Mouse (Mus musculus): ENCODE results near the gene Trp53. TPM values are rescaled to one million over a fixed set of nuclear protein-coding genes. Genes with fewer than 3 reads are reported as not detected.

Gene Trp53
- total and polyA plus RNA-seq, 3 experiments, result 76.4 to 212 TPM; not detected in 1

DNA sequence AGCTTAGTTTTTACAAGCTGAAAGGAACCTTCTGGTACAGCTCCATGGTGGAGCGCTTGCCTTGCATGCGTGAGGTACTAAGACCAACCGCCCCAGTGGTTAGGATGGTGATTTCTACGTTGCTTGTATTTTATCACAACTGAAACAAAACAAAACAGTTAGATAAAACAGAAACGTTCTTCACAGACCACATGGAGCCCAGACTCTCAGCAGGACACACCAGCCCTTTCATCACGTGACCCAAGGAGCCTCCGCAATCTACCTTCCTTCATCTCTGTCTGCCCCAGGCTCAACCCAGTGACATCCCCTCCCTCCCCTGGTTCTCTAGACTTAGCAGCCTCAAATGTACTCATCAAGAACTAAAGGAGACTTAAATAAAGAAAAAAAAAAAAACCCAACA is 29.3 kb downstream of the Trp53 start:
- peaks cover 24 to 41% of the 10 kb centered on the region in 2 experiments for H3K4me1 ChIP-seq (ENCODE audit: control insufficient read depth in 1 of 2, insufficient read depth in 2 of 2, low read length in 2 of 2)
- TF ChIP-seq ZKSCAN1 (IDR thresholded peaks at IDR 0.05; ENCODE audit: low read depth, low read length), result no peak
- TF ChIP-seq TAL1 (IDR thresholded peaks at IDR 0.05; ENCODE audit: low read length), result no peak
- peak; percentile 89 for TF ChIP-seq GATA1 (IDR thresholded peaks at IDR 0.05; ENCODE audit: low read depth, low read length)
- TF ChIP-seq E2F4 (IDR thresholded peaks at IDR 0.05; ENCODE audit: borderline replicate concordance, low read depth, low read length), result no peak
- peak; percentile 95 for TF ChIP-seq ETS1 (IDR thresholded peaks at IDR 0.05; ENCODE audit: low read depth, low read length)
- no peak for TF ChIP-seq SMC3 (IDR thresholded peaks at IDR 0.05; ENCODE audit: low read depth, low read length)
- TF ChIP-seq TCF12 (IDR thresholded peaks at IDR 0.05; ENCODE audit: low read depth, low read length), result peak; percentile 86
- TF ChIP-seq CTCF (IDR thresholded peaks at IDR 0.05 in 2 of 3, conservative IDR thresholded peaks at IDR 0.05 in 1 of 3; ENCODE audit: control insufficient read depth in 1 of 3, insufficient read depth in 1 of 3, low read depth in 2 of 3, low read length in 3 of 3, poor library complexity in 1 of 3, severe bottlenecking in 1 of 3), result no peak
- TF ChIP-seq MYB (IDR thresholded peaks at IDR 0.05; ENCODE audit: low read depth, low read length), result peak; percentile 99
- peak; percentile 96 for TF ChIP-seq MXI1 (IDR thresholded peaks at IDR 0.05; ENCODE audit: low read depth, low read length)
- peak; percentile 97 for TF ChIP-seq BHLHE40 (IDR thresholded peaks at IDR 0.05; ENCODE audit: borderline replicate concordance, low read depth, low read length)
- peak; percentile 66 for TF ChIP-seq RCOR1 (IDR thresholded peaks at IDR 0.05; ENCODE audit: low read depth, low read length)
- TF ChIP-seq USF2 (IDR thresholded peaks at IDR 0.05; ENCODE audit: borderline replicate concordance in 1 of 2, insufficient read depth in 1 of 2, low read depth in 1 of 2, low read length in 2 of 2), result peak; percentile 93 to 97
- 0 out of 2 replicates have a peak, but pooled peaks have one; percentile 63 for TF ChIP-seq UBTF (IDR thresholded peaks at IDR 0.05; ENCODE audit: borderline replicate concordance, insufficient read depth, low read depth, low read length)
- peak; percentile 99 for TF ChIP-seq MAX (IDR thresholded peaks at IDR 0.05; ENCODE audit: low read length)
- 0 out of 2 replicates have a peak, but pooled peaks have one; percentile 40 for TF ChIP-seq ZNF384 (IDR thresholded peaks at IDR 0.05; ENCODE audit: low read depth, low read length)
- no peak for TF ChIP-seq ZC3H11A (IDR thresholded peaks at IDR 0.05; ENCODE audit: low read depth, low read length)
- no peak for TF ChIP-seq CHD2 (IDR thresholded peaks at IDR 0.05; ENCODE audit: low read length)
- peak; percentile 85 to 97 for TF ChIP-seq EP300 (IDR thresholded peaks at IDR 0.05; ENCODE audit: low read depth in 1 of 2, low read length in 2 of 2)
- no peak for TF ChIP-seq MEF2A (IDR thresholded peaks at IDR 0.05; ENCODE audit: extremely low read depth, insufficient replicate concordance, low read depth, low read length, poor library complexity, severe bottlenecking)
- peak; percentile 82 for TF ChIP-seq ZMIZ1 (IDR thresholded peaks at IDR 0.05; ENCODE audit: low read depth, low read length)
- peak; percentile 97 for TF ChIP-seq SIN3A (IDR thresholded peaks at IDR 0.05; ENCODE audit: low read length)
- no peak; the same call in 1 of the 2 replicates for TF ChIP-seq MAFK (IDR thresholded peaks at IDR 0.05; ENCODE audit: borderline replicate concordance, low read depth, low read length)
- TF ChIP-seq NELFE (IDR thresholded peaks at IDR 0.05; ENCODE audit: low read depth, low read length), result peak; percentile 70
- TF ChIP-seq POLR2AphosphoS5 (IDR thresholded peaks at IDR 0.05; ENCODE audit: borderline replicate concordance, low read depth, low read length), result no peak
- peak in 1 of 2 experiments; percentile 84; a peak in 2 of 4 replicates for TF ChIP-seq POLR2A (IDR thresholded peaks at IDR 0.05; ENCODE audit: control insufficient read depth in 1 of 2, insufficient read depth in 1 of 2, low read depth in 1 of 2, low read length in 2 of 2, poor library complexity in 1 of 2)
- no peak for TF ChIP-seq RAD21 (IDR thresholded peaks at IDR 0.05; ENCODE audit: low read depth, low read length)
- TF ChIP-seq ELF1 (IDR thresholded peaks at IDR 0.05; ENCODE audit: low read depth, low read length), result no peak
- 0 out of 2 replicates have a peak, but pooled peaks have one; percentile 60 for TF ChIP-seq POLR2AphosphoS2 (IDR thresholded peaks at IDR 0.05; ENCODE audit: low read length)
- TF ChIP-seq KAT2A (conservative IDR thresholded peaks at IDR 0.05; ENCODE audit: low read depth, low read length), result no peak
- TF ChIP-seq USF1 (IDR thresholded peaks at IDR 0.05; ENCODE audit: low read depth, low read length), result peak; percentile 100
- no peak for TF ChIP-seq JUND (IDR thresholded peaks at IDR 0.05; ENCODE audit: low read depth, low read length)
- peak; percentile 98 for TF ChIP-seq MYC (IDR thresholded peaks at IDR 0.05; ENCODE audit: low read depth, low read length)
- no peak for TF ChIP-seq NRF1 (IDR thresholded peaks at IDR 0.05; ENCODE audit: insufficient read depth, low read depth, low read length, poor library complexity, severe bottlenecking)
- TF ChIP-seq TBP (IDR thresholded peaks at IDR 0.05; ENCODE audit: low read depth, low read length), result peak; percentile 88
- peak; percentile 59 for TF ChIP-seq MAZ (IDR thresholded peaks at IDR 0.05; ENCODE audit: low read depth, low read length)
- peak; percentile 94 for TF ChIP-seq CHD1 (IDR thresholded peaks at IDR 0.05; ENCODE audit: low read depth, low read length)

More for the DNA sequence above, 29.3 kb downstream of the Trp53 start:
- Histone ChIP-seq H3K9me3 (replicated peaks; ENCODE audit: insufficient read depth, low read length) (no peaks in the 10 kb centered on the region), H3K79me2 (ENCODE audit: control insufficient read depth, insufficient read depth, low read length, poor library complexity) (peaks cover 6% of the 10 kb centered on the region), H3K9ac (ENCODE audit: control insufficient read depth, low read depth, low read length, poor library complexity, severe bottlenecking) (peak overlapping the region; percentile 66), H3K27ac (ENCODE audit: control insufficient read depth, low read depth, low read length) (peak overlapping the region; percentile 91), H3K4me3 (ENCODE audit: control insufficient read depth in 1 of 2, insufficient read depth in 1 of 2, low read depth in 2 of 2, low read length in 2 of 2) (peak overlapping the region; percentile 24 to 27), H3K27me3 (ENCODE audit: control insufficient read depth in 1 of 2, insufficient read depth in 2 of 2, low read length in 2 of 2) (no peaks in the 10 kb centered on the region), H3K36me3 (ENCODE audit: control insufficient read depth in 1 of 2, insufficient read depth in 2 of 2, low read length in 2 of 2) (peaks cover 0 to 26% of the 10 kb centered on the region in 2 experiments; a peak in 2 of 4 replicates)
- peak; percentile 94 for DNase-seq (ENCODE audit: low read depth, low spot score)

Data from MEL (cell line).